Mouse (Mus musculus) liver, embryonic 13.5 days (tissue): ENCODE measurements around the gene Hmga1. TPM values are rescaled to one million over a fixed set of nuclear protein-coding genes. Genes with fewer than 3 reads are reported as not detected.

Experiments used
- ATAC-seq: fragments of 200-750 bp; cut with Nextera tagmentation; 2 replicates; pipeline ENCODE4 v1.8.0; 2017; ENCODE audit warnings: low read depth, mild to moderate bottlenecking, moderate number of reproducible peaks, moderate library complexity
- DNase-seq: peaks from one replicate; pipeline ENCODE4 v3.0.0; 2022
- H3K27ac ChIP-seq: fragments of 300-500 bp; sonication (generic); 2 replicates; pipeline ENCODE4 v1.5.1; 2015; ENCODE audit warnings: moderate library complexity, mild to moderate bottlenecking, inconsistent platforms
- H3K27me3 ChIP-seq: fragments of 300-500 bp; sonication (generic); 2 replicates; pipeline ENCODE4 v1.6.1; 2015; ENCODE audit warnings: mild to moderate bottlenecking, inconsistent platforms
- H3K36me3 ChIP-seq: fragments of 300-500 bp; sonication (generic); 2 replicates; pipeline ENCODE4 v1.6.1; 2015; ENCODE audit warnings: mild to moderate bottlenecking, inconsistent platforms
- H3K4me1 ChIP-seq: fragments of 300-500 bp; sonication (generic); replicated peaks from 2 replicates; pipeline ENCODE4 v1.6.1; 2015; ENCODE audit warnings: inconsistent platforms
- H3K4me2 ChIP-seq: fragments of 300-500 bp; sonication (generic); 2 replicates; pipeline ENCODE4 v1.6.1; 2015; ENCODE audit warnings: inconsistent platforms, mild to moderate bottlenecking, moderate library complexity
- H3K4me3 ChIP-seq: fragments of 300-500 bp; sonication (generic); replicated peaks from 2 replicates; pipeline ENCODE4 v1.5.1; 2015; ENCODE audit warnings: mild to moderate bottlenecking, inconsistent platforms
- H3K9ac ChIP-seq: fragments of 300-500 bp; sonication (generic); 2 replicates; pipeline ENCODE4 v1.6.1; 2015; ENCODE audit warnings: mild to moderate bottlenecking, inconsistent platforms
- H3K9me3 ChIP-seq: fragments of 300-500 bp; sonication (generic); replicated peaks from 2 replicates; pipeline ENCODE4 v1.6.1; 2016; ENCODE audit warnings: inconsistent platforms
- WGBS: fragments of 180-500 bp; shearing (Covaris S2); methylation state at CpG from one replicate; pipeline ENCODE4 v1.1.7; 2015; ENCODE audit not compliant: insufficient replicate concordance; 5-methylcytosine and 5-hydroxymethylcytosine counted together
- polyA plus RNA-seq: library from polyadenylated mRNA; unstranded; fragments of >200 nt; fragmentation: Nextera tagmentation; extraction: Ambion mirVana; gene quantifications from 2 replicates; pipeline ENCODE4 v1.2.1, GENCODE M21; 2015

The Hmga1 gene
- polyA plus RNA-seq, 1 experiment from 2014 or later = 226 TPM

- Histone ChIP-seq H3K27ac (peak overlapping the region; percentile 95), H3K4me1 (peaks cover 74% of the 10 kb centered on the region), H3K4me3 (peak overlapping the region; percentile 80), H3K4me2 (peak overlapping the region; percentile 97), H3K27me3 (no peaks in the 10 kb centered on the region), H3K9ac (peak overlapping the region; percentile 91), H3K9me3 (no peaks in the 10 kb centered on the region), H3K36me3 (peaks cover 4% of the 10 kb centered on the region; the same call in 1 of the 2 replicates)
- DNase-seq (no peak), ATAC-seq (no peak)
- 34% methylated on average over 20 of the region's 20 CpGs for WGBS
Measured at GRCm38 (mm10) chr17:27554062-27554960, 2.0 kb upstream of the Hmga1 start.

GRCm38 (mm10) chr17:27555075-27555511 is 1.2 kb upstream of the Hmga1 start:
- peak; percentile 52 for ATAC-seq
- H3K9ac ChIP-seq = peak overlapping the region; percentile 91
- H3K27me3 ChIP-seq = no peaks in the 10 kb centered on the region
- no peaks in the 10 kb centered on the region for H3K9me3 ChIP-seq
- H3K4me3 ChIP-seq = peak overlapping the region; percentile 80
- peak overlapping the region; percentile 95 for H3K27ac ChIP-seq
- H3K4me1 ChIP-seq = peaks cover 78% of the 10 kb centered on the region
- DNase-seq = peak; percentile 72
- WGBS = under 1% methylated on average over 39 of the region's 39 CpGs
- H3K4me2 ChIP-seq = peak overlapping the region; percentile 97
- H3K36me3 ChIP-seq = peaks cover 10% of the 10 kb centered on the region

- Histone ChIP-seq H3K36me3 (peaks cover 15% of the 10 kb centered on the region), H3K9me3 (no peaks in the 10 kb centered on the region), H3K4me2 (peak overlapping the region; percentile 97), H3K27ac (peak overlapping the region; percentile 95), H3K4me3 (peak overlapping the region; percentile 80), H3K9ac (peak overlapping the region; percentile 91), H3K27me3 (no peaks in the 10 kb centered on the region), H3K4me1 (peaks cover 84% of the 10 kb centered on the region)
- ATAC-seq (peak; percentile 59), DNase-seq (peak; percentile 80)
- under 1% methylated on average over 47 of the region's 55 CpGs for WGBS
Measured at GRCm38 (mm10) chr17:27555512-27556172, 655 bp upstream of the Hmga1 start.

- peaks cover 31% of the 10 kb centered on the region for H3K36me3 ChIP-seq
- H3K27ac ChIP-seq = peak overlapping the region; percentile 95
- WGBS = under 1% methylated on average over 74 of the region's 75 CpGs
- peak; percentile 9; the same call in 1 of the 2 replicates for ATAC-seq
- H3K4me2 ChIP-seq = peak overlapping the region; percentile 97
- DNase-seq = peak; percentile 65
- no peaks in the 10 kb centered on the region for H3K9me3 ChIP-seq
- peak overlapping the region; percentile 80 for H3K4me3 ChIP-seq
- H3K27me3 ChIP-seq = no peaks in the 10 kb centered on the region
- H3K4me1 ChIP-seq = peaks cover 91% of the 10 kb centered on the region
- peak overlapping the region; percentile 91 for H3K9ac ChIP-seq
Measured at GRCm38 (mm10) chr17:27557181-27557926, 1.1 kb downstream of the Hmga1 start.

- DNase-seq (no peak), ATAC-seq (no peak)
- WGBS = 2% methylated on average over 14 of the region's 14 CpGs
- H3K36me3 ChIP-seq = peaks cover 31% of the 10 kb centered on the region
- no peaks in the 10 kb centered on the region for H3K27me3 ChIP-seq
- H3K4me2 ChIP-seq = peak overlapping the region; percentile 97
- peaks cover 83% of the 10 kb centered on the region for H3K4me1 ChIP-seq
- H3K9ac ChIP-seq = peak overlapping the region; percentile 91
- no peaks in the 10 kb centered on the region for H3K9me3 ChIP-seq
- H3K4me3 ChIP-seq = peak overlapping the region; percentile 80
- H3K27ac ChIP-seq = peak overlapping the region; percentile 95
Measured at GRCm38 (mm10) chr17:27557927-27558661, 1.8 kb downstream of the Hmga1 start.

GRCm38 (mm10) chr17:27558845-27559244 is 2.5 kb downstream of the Hmga1 start:
- H3K9me3 ChIP-seq = no peaks in the 10 kb centered on the region
- DNase-seq (no peak), ATAC-seq (no peak)
- 3% methylated on average over 5 of the region's 5 CpGs for WGBS
- peak overlapping the region; percentile 80 for H3K4me3 ChIP-seq
- peaks cover 80% of the 10 kb centered on the region for H3K4me1 ChIP-seq
- H3K36me3 ChIP-seq = peaks cover 34% of the 10 kb centered on the region
- H3K27ac ChIP-seq = peak overlapping the region; percentile 95
- H3K27me3 ChIP-seq = no peaks in the 10 kb centered on the region
- H3K9ac ChIP-seq = peak overlapping the region; percentile 91
- peak overlapping the region; percentile 97 for H3K4me2 ChIP-seq

- Histone ChIP-seq H3K4me3 (peak overlapping the region; percentile 80), H3K27ac (peak overlapping the region; percentile 2; the same call in 1 of the 2 replicates), H3K9me3 (no peaks in the 10 kb centered on the region), H3K4me2 (peak overlapping the region; percentile 97), H3K36me3 (peaks cover 37% of the 10 kb centered on the region), H3K9ac (peak overlapping the region; percentile 91), H3K27me3 (no peaks in the 10 kb centered on the region), H3K4me1 (peaks cover 80% of the 10 kb centered on the region)
- ATAC-seq (no peak), DNase-seq (no peak)
- 38% methylated on average over 12 of the region's 12 CpGs for WGBS
Measured at GRCm38 (mm10) chr17:27559596-27559995, 3.3 kb downstream of the Hmga1 start.

- no peak overlapping the region for H3K4me2 ChIP-seq
- H3K9me3 ChIP-seq = no peaks in the 10 kb centered on the region
- peaks cover 37% of the 10 kb centered on the region for H3K36me3 ChIP-seq
- no peaks in the 10 kb centered on the region for H3K27me3 ChIP-seq
- no peak overlapping the region; the same call in 1 of the 2 replicates for H3K9ac ChIP-seq
- peaks cover 78% of the 10 kb centered on the region for H3K4me1 ChIP-seq
- DNase-seq = no peak
- no peak for ATAC-seq
- H3K4me3 ChIP-seq = no peak overlapping the region
- H3K27ac ChIP-seq = peak overlapping the region; percentile 10
- 71% methylated on average over 13 of the region's 13 CpGs for WGBS
Measured at GRCm38 (mm10) chr17:27560926-27561480, 4.7 kb downstream of the Hmga1 start.

GRCm38 (mm10) chr17:27561809-27562526 is 5.7 kb downstream of the Hmga1 start:
- Histone ChIP-seq H3K27me3 (no peaks in the 10 kb centered on the region), H3K9ac (no peak overlapping the region), H3K4me2 (0 out of 2 replicates have a peak overlapping the region, but pooled peaks have one; percentile 17), H3K27ac (peak overlapping the region; percentile 10), H3K4me3 (no peak overlapping the region), H3K4me1 (peaks cover 84% of the 10 kb centered on the region), H3K36me3 (peaks cover 37% of the 10 kb centered on the region), H3K9me3 (no peaks in the 10 kb centered on the region)
- DNase-seq = no peak
- ATAC-seq = no peak
- WGBS = 48% methylated on average over 11 of the region's 11 CpGs
